Mouse (Mus musculus) inflammation-experienced regulatory T-cells, adult 16 weeks (primary cell): ENCODE measurements around the gene Avil. TPM values are rescaled to one million over a fixed set of nuclear protein-coding genes. Genes with fewer than 3 reads are reported as not detected.

Experiments
- polyA plus RNA-seq: library from polyadenylated mRNA; unstranded; fragments of 100-300 nt; shearing (Covaris generic); gene quantifications from one replicate; pipeline ENCODE4 v1.2.1, GENCODE M21; 2017

Avil gene
- polyA plus RNA-seq: 0.22 TPM

GRCm38 (mm10) chr10:127000529-127000928 is at the start of gene Avil:
Gene Avil, plus strand, starts transcription at chr10:127000709.

GRCm38 (mm10) chr10:126978277-126978994 is 22.1 kb upstream of the Avil start, which contains the start of gene Ctdsp2:
Gene Ctdsp2, plus strand, starts transcription at chr10:126978717.

DNA sequence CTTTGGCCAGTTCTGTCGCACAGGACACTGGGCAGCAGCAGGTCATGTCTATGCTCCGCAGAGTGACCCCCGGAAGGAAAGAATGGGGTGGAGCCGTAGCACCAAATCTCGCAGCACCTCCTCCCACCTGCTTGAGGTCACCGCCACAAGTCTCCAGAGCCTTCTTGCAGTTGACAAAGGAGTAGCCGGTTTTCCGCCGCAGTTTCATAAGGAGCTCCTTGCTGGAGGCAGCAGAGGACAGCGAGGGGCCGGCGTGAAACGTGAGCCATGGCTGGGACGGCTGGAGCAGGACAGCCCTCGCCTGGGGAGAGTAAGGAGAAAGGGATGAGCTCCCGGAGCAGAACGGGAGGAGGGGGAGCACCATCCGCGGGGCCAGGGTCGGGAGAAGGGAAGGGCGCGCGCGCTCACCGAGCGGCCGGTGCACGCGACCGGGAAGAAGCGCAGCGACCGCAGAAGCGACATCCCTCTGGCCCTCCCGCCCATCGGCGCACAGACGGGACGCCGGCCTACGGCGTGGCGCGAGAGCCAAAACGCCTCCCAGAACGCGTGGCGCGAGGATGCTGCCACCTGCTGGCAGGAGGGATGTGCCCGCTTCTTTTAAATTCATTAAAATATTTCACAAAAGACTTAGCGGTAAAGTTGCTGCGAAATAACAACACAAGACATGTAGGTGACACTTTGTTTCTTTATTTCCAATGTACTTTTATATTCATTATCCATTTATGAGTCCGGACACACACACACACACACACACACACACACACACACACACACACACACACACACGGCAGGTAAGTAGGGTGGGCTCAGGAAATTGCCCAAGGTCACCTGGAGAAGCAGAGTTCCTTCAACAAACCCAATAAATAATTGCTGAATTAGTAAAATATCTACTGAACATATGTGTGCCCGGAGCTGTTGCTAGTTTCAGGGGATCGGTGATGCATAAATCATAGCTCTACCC is 30.1 kb downstream of the Avil start, which contains the start of gene Tsfm:
Tsfm (minus strand) TSS at position 505 of the 961 bp plus-strand sequence.

DNA sequence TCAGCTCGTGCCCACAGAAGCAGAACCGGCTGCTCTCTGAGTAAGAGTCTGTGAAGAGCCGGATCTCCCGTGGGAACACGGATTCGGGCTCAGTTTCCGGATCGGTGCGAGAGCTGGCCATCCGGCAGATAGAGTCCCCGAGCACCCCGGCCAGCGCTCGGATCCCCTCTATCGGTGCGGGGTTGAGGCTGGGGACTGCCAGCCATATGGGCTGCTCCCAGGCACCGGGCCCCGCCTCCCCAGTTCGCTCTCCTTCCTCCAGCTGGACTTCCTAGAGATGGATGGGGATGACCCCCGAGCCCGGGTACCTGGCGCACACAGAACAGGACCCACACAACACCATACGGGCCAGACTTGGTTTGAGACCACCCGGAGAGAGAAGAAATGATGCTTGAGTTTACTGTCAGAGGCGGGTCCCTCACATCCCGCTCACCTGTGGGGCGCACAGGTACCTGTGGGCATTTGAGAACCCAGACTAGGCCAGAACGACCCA is 40.8 kb downstream of the Avil start, which contains the start of the genes Mettl1 and Eef1akmt3:
Mettl1 (plus strand) TSS at position 141 of the 493 bp plus-strand sequence.
Eef1akmt3 (minus strand) TSS at position 240 of the 493 bp plus-strand sequence.

GRCm38 (mm10) chr10:127047954-127048353 is 47.4 kb downstream of the Avil start, which contains the start of gene Cyp27b1:
Gene Cyp27b1, plus strand, starts transcription at chr10:127048250.

DNA sequence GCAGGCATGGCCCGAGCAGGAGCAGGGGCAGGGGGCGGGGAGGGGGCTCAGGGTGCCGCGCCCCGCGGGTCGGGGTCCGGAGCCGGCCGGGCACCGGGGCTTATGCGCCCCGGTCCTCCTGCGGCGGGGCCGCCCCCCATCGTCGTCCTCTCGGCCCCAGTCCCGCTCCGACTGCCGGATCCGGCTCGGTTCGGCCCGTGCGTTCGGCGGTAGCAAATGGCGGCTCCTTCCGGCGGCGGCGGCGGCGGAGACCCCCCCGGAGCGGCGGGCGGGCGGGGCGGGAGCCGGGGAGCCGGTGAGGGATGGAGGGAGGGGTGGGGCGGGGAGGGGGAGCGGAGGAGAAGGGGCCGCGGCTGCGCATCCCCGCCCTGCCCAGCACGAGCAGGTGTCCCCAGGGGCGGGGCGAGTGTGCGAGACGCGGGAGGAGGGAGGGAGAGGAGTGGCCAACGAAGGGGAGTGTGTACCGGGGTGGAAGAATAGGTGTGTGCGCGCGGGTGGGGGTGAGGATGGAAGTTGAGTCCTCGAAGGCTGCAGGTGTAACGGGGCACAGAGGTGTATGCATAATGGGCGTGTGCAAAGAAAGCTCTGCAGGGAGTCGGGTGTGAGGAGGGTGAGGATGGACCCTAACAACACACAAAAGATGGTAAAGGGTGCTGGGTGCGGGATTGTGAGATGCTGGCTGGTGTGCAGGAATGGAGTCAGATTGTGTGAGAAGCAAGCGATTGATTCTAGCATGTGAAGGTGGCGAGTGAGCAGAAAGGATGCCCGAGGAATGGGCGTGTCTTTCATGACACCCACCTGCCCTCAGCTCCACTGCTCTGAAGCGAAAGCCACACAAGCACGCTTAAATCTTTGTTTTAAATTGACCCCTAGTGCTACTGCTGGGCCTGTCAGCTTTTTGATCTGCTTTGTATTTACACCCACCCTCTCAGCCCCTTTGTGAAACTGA is 59.7 kb downstream of the Avil start, which contains the start of gene March9:
March9 (minus strand) TSS at position 217 of the 949 bp plus-strand sequence.

DNA sequence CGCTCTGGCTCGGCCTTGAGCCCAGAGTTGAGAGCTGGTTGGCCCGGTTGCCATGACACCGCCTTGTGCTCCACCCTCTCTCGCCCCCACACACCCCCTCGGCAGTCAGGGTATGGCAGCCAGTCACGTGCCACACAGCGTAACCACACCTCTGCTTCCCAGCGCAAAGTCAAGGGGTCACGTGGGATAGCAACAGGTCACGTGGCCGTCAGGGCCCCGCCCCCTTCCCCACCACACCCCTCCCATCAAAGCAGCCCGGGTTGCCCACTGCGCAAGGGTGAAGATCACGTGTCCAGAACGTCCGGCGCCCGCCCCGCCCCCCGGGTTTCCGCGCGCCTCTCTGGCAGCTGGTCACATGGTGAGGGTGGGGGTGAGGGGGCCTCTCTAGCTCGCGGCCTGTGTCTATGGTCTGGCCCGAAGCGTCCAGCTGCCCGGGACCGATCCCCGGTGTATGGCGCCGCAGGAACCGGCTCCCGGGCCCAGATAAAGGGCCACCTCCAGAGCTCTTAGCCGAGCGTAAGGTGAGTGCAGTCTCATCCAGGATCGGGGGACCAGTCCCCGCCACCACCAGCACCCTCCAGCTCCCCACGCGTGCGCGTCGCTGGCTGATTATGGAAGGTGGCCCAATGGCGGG is 62.8 kb downstream of the Avil start, which contains the start of gene Cdk4:
Cdk4 (plus strand) TSS at position 296 of the 634 bp plus-strand sequence.

Other genes starting within 250 kb of the Avil start
- 11.3 TPM for gene Atp23, start 99.4 kb upstream of the Avil start, polyA plus RNA-seq
- gene Ctdsp2, start 22.0 kb upstream of the Avil start, polyA plus RNA-seq: 18.1 TPM
- 51.0 TPM for gene Tsfm, start 30.1 kb downstream of the Avil start, polyA plus RNA-seq
- 21.7 TPM for gene Mettl1, start 40.7 kb downstream of the Avil start, polyA plus RNA-seq
- gene Eef1akmt3, start 40.8 kb downstream of the Avil start, polyA plus RNA-seq: 0.18 TPM
- not detected for gene Cyp27b1, start 47.5 kb downstream of the Avil start, polyA plus RNA-seq
- 0.32 TPM for gene March9, start 59.5 kb downstream of the Avil start, polyA plus RNA-seq
- 398 TPM for gene Cdk4, start 62.8 kb downstream of the Avil start, polyA plus RNA-seq
- 129 TPM for gene Tspan31, start 69.6 kb downstream of the Avil start, polyA plus RNA-seq
- gene Agap2, start 74.6 kb downstream of the Avil start, polyA plus RNA-seq: 33.5 TPM
- 232 TPM for gene Os9, start 120.4 kb downstream of the Avil start, polyA plus RNA-seq
- 632 TPM for gene B4galnt1, start 164.5 kb downstream of the Avil start, polyA plus RNA-seq
- 6.5 TPM for gene Slc26a10, start 179.9 kb downstream of the Avil start, polyA plus RNA-seq
- 0.32 TPM for gene Arhgef25, start 189.4 kb downstream of the Avil start, polyA plus RNA-seq
- 141 TPM for gene Dtx3, start 195.0 kb downstream of the Avil start, polyA plus RNA-seq
- 43.4 TPM for gene Pip4k2c, start 210.9 kb downstream of the Avil start, polyA plus RNA-seq